Mouse (Mus musculus) right cerebral cortex, adult 2 months (tissue): ENCODE results near the gene Gpr4.

Source experiments
- DNase-seq, 2 experiments: peaks; one replicate each; pipeline ENCODE4 v3.0.0; 2021 to 2022; ENCODE audit warnings: low spot score in 2 of 2

Gpr4 gene

DNA sequence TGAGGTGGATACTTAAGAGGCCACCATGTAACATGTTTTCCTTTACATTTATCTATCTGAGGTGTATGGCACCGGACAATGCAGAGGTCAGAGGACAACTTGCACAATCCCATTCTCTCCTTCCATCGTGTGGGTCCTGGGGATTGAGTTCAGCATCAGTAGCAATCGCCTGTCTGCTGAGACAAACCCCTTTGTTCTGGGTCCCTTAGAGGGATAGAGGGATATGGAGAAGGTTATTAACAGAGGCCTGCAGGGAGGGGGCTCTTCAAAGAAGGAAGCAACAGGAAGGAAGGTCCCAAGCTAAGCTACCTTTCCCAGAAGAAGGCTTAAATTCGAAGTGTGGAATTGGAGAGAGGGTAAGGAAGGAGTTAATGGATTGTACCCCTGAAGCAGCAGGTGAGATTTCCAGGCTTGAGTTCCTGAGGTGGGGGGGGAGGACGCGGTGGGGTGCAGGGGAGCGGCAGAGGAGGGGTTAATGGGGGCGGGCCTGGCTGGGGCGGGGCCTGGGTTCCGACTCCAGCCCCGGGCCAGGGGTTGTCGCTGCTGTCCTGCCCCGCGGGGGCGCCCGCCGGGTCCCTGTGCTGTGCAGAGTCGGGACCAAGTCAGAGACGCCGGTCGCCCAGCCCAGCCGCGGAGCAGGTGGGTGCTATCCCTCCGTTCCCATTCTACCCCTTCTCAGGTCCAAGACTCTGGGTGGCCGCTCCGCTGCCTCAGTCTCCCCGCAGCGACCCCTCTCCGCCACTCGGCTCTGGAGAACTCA is at the start of gene Gpr4:
Gene Gpr4, plus strand, starts transcription at position 543 of the 760 bp plus-strand sequence.
- no peak for DNase-seq

- DNase-seq: no peak
Measured at GRCm38 (mm10) chr7:19162928-19163327, 49.4 kb upstream of the Gpr4 start.

DNA sequence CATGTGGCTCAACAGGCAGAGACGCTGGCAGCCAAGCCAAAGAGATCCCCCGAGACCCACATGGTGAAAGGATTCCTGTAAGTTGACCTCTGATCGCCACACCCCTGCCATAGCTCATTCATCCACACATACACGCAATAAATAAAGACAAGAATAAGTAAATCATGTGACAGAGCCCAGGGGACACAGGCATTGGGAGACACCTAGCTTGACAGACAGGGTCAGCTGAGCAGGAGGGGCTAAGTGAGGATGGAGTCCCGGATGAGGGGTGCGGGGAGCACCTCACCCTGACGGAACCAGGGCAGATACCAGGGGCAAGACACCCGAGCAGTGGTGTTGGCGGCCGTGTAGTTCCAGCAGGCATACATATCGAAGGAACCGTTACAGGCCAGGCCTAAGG is 48.6 kb upstream of the Gpr4 start:
- no peak for DNase-seq

- no peak for DNase-seq
Measured at GRCm38 (mm10) chr7:19164189-19164588, 48.1 kb upstream of the Gpr4 start.

- no peak for DNase-seq
Measured at GRCm38 (mm10) chr7:19164978-19165377, 47.4 kb upstream of the Gpr4 start.

- DNase-seq: no peak
Measured at GRCm38 (mm10) chr7:19165656-19166423, 46.5 kb upstream of the Gpr4 start, which contains the start of gene Gipr. Gene Gipr, minus strand, starts transcription at chr7:19166127.

GRCm38 (mm10) chr7:19166990-19167389 is 45.3 kb upstream of the Gpr4 start:
- no peak for DNase-seq

GRCm38 (mm10) chr7:19169506-19169905 is 42.8 kb upstream of the Gpr4 start:
- DNase-seq: no peak

DNA sequence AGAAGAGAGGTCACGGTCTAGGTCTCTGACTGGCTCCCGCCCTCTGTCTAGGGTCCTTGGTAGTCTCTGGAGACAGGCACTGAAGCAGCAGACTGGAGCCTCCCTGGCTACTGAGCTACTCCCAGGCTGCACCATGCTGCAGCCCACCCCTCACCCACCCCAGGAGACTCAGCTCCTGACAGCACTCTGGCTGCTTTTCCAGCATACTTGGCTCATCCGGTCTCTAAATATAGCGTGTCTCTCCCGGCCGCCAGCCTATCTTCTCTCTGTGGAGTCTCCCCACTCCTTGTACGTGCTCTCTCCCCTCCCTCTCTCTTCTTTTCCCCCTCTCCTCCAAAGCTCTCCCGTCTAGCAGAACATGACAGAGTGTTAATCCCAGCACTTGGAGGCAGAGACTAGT is 42.2 kb upstream of the Gpr4 start:
- peak in 1 of 2 experiments; percentile 64 for DNase-seq

- DNase-seq: no peak
Measured at GRCm38 (mm10) chr7:19171831-19172230, 40.5 kb upstream of the Gpr4 start.

GRCm38 (mm10) chr7:19172874-19173273 is 39.5 kb upstream of the Gpr4 start:
- DNase-seq: peak; percentile 86

GRCm38 (mm10) chr7:19175708-19176515 is 36.4 kb upstream of the Gpr4 start, which contains the start of gene Eml2:
Gene Eml2, plus strand, starts transcription at chr7:19176421.
- peak; percentile 84 to 86 for DNase-seq

DNA sequence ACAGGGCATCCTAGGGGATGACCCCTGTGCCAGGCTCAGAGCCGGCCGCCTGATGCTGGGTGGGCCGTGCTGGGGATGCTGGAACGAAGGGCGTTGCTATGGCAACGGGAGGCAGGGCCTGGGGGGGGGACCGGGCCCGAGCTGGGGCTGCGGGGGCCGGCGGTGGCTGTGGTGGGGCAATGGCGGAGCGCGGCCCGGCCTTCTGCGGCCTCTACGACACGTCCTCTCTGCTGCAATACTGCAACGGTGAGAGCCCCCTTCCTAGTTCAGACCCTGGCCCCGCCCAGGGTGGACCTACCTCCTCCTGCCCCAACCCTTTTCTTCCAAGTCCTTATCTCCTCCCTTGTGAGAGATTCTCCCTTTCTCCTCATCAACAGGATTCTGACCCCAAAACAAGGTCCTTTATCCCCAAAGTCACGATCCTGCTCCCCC is 35.8 kb upstream of the Gpr4 start:
- DNase-seq: no peak

DNA sequence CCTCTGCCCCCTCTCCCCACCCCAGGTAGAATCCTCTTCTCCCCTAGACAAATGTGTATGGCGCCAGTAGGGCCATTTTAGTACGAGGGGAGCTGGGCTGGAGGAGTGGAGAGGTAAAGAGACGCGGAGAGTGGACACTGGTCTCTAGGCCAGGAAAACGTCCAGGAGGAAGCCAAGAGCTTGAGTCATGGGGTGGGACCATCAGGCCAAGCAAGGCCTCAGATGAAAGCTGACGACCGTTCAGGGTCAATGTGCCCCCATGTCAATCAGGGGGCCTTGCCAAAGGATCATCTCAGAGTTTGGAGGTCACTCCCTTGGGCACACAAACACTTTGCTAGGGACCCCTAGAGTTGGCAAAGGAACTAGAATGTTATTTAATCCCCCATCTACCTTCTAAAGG is 35.1 kb upstream of the Gpr4 start:
- DNase-seq: no peak

GRCm38 (mm10) chr7:19178035-19178434 is 34.3 kb upstream of the Gpr4 start:
- DNase-seq: peak in 1 of 2 experiments; percentile 52

DNA sequence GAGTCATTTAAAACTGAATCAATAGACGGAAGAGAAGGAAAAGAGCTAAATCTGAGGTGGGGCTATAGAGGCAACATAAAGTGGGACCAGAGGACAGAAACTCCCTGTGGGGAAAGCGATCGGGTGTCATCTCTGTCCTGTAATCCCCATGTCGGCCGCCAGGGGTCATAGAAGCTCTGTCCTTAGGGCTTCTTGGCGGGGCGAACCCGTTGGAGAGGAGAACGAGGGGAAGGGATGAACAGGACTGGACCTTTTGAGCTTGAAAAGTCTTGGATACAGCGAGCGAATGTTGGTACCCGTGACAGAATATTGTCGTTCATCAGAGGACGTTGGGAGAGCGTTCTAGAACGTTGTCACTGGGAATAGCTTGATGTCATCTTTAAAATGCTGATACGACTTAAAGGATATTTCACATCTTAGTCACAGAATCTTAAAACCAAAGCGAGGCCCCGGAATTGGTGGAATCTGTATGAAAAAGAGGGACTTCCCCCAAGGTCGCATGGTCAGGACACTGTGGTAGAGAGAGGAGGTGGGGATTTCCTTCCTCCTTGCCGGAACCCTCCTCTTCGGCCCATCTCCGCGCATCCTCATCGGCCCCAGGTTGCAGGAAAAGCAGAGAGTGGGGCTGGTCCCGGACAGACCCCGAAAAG is 33.8 kb upstream of the Gpr4 start:
- DNase-seq: peak; percentile 90 to 92

DNA sequence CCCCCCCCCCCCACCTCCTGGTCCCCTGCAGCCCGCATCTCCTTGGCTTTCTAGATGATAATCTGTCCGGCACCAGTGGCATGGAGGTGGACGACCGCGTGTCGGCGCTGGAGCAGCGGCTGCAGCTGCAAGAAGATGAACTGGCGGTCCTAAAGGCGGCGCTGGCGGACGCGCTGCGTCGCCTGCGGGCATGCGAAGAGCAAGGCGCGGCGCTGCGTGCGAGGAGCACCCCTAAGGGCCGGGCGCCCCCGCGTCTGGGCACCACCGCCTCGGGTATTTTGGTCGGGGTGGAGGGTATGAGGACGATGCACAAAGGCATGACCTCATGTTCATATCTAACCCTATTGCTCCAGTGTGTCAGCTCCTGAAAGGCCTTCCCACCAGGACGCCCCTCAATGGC is 33.2 kb upstream of the Gpr4 start:
- DNase-seq: peak in 1 of 2 experiments; percentile 64

DNA sequence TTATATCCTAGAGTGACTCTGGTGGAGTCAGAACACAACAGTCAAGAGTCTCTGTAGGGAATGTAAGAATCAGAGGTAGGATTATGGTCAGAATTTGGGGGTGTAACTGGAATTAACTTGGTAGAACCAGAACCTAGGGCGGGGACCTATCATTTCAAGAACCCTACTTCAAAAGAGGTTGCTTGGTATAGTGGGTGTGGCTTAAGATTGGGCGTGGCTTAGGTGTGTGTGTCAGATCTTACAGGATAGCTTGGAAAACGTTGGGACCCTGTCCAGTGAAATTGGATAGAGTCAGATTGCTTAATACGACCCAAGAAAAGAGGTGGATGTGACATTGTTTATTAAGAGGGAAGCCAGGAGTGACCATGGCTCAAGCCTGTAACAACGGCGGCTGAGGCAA is 32.4 kb upstream of the Gpr4 start:
- no peak for DNase-seq

GRCm38 (mm10) chr7:19180862-19181429 is 31.4 kb upstream of the Gpr4 start:
- no peak for DNase-seq

DNA sequence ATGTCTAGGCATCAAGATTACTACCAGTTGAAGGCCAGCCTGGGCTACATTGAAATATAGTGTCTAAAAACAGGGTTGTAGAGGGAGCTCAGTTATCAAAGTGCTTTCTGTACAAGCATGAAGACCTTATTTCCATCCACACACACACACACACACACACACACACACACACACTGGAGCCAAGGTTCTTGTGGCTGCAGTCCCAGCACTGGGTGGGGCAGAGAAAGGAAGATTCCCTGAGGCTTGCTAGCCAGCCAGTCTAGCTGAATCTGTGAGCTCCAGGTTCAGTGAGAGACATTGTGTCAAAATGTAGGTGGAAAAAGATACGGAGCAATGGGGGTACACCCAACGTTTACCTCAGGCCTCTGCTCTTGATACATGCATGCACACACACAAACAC is 28.1 kb upstream of the Gpr4 start:
- DNase-seq: no peak

DNA sequence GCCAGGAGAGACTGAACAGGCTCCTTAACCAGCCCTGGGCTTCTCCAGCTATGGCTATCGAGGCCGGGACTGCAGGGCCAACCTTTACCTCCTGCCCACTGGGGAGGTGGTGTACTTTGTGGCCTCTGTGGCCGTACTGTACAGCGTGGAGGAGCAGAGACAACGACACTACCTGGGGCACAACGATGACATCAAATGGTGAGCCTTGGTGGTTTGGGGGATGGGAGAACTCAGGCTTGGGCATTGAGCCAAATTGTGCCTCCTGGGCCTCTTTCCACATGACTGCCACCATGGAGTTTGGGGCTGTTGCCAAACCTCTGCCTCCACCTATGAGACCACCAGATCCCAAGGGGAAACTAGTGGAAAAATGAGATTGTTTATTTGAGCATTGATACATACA is 27.6 kb upstream of the Gpr4 start:
- no peak for DNase-seq
